Mouse (Mus musculus) ES-Bruce4 (cell line): ENCODE measurements at regions not wholly inside any gene's neighbourhood (a gene's known extent, or its start where the extent isn't known, plus 50 kb on each side); places are given as distances from the start of the nearest gene placed in this dataset.

Source experiments
- H3K27ac ChIP-seq: 2 replicates; pipeline ENCODE4 v1.5.1; 2012; ENCODE audit warnings: low read length, inconsistent platforms; ENCODE audit not compliant: insufficient read depth
- H3K27me3 ChIP-seq: 2 replicates; pipeline ENCODE4 v1.6.1; 2012; ENCODE audit warnings: mild to moderate bottlenecking, low read length, inconsistent platforms; ENCODE audit not compliant: control insufficient read depth, poor library complexity, insufficient read depth, severe bottlenecking
- H3K36me3 ChIP-seq: 2 replicates; pipeline ENCODE4 v1.6.1; 2012; ENCODE audit warnings: inconsistent platforms, mild to moderate bottlenecking, low read length, moderate library complexity; ENCODE audit not compliant: control insufficient read depth, poor library complexity, insufficient read depth, severe bottlenecking
- H3K4me1 ChIP-seq: one replicate; pipeline ENCODE4 v1.8.1; 2011; ENCODE audit warnings: low read length; ENCODE audit not compliant: control insufficient read depth, insufficient read depth
- H3K4me3 ChIP-seq: 2 replicates; pipeline ENCODE4 v1.5.1; 2011; ENCODE audit warnings: low read depth, mild to moderate bottlenecking, low read length
- H3K9ac ChIP-seq: 2 replicates; pipeline ENCODE4 v1.6.1; 2012; ENCODE audit warnings: low read depth, mild to moderate bottlenecking, inconsistent platforms; ENCODE audit not compliant: poor library complexity, severe bottlenecking
- H3K9me3 ChIP-seq: replicated peaks from 2 replicates; pipeline ENCODE4 v1.6.1; 2012; ENCODE audit warnings: mild to moderate bottlenecking, low read length, inconsistent platforms; ENCODE audit not compliant: control insufficient read depth, poor library complexity, insufficient read depth, severe bottlenecking
- CTCF ChIP-seq: IDR thresholded peaks from one replicate; pipeline ENCODE4 v1.8.1; 2011; ENCODE audit warnings: low read depth, low read length
- EP300 ChIP-seq: IDR thresholded peaks from 2 replicates; pipeline ENCODE4 v1.6.1; 2011; ENCODE audit warnings: low read depth, low read length; ENCODE audit not compliant: insufficient read depth
- POLR2A ChIP-seq: IDR thresholded peaks from one replicate; pipeline ENCODE4 v1.8.1; 2011; ENCODE audit warnings: low read length; ENCODE audit not compliant: insufficient read depth

DNA sequence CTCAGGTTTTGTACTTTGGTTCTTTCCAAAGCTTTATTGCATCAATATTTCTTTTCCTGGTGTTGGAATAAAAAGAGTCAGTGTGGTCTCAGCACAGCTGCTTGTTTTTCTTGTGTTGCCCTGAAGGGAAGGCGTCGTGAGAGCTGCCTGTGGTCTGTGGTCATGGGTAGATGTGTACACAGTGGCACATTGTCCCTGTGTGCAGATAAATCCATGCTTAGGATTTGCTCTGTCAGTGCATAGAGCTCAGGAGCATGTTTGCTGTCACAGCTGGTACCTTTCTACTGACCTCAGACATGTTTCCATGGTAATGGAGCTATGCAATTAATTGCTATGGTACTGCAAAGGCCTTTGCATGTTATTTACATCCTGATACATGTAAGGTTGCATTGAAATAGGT is 213.5 kb upstream of the Rasgrp1 start:
- H3K9me3 ChIP-seq = no peaks in the 10 kb centered on the region

DNA sequence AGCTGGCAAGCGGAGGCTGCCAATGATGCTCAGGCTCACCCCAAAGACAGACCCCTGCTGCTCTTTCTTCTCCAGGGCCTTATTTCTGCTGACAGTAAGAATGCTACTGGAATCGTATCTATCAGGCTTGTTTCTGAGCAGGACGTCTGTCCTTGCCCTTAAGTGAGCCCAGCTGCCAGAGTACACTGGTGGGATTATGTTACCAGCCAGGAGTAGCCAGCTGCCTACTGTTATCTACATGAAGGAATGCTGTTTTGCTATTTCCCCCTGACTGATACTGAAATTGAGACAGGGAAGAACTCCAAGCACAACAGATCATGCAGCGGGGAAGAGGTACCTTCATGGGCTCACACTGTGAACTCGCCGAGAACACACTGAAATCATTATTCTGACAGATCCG is 228.2 kb upstream of the Rasgrp1 start:
- TF ChIP-seq EP300 (no peak), CTCF (no peak), POLR2A (no peak)
- Histone ChIP-seq H3K4me1 (no peaks in the 10 kb centered on the region), H3K27ac (no peak overlapping the region), H3K4me3 (no peak overlapping the region), H3K27me3 (no peaks in the 10 kb centered on the region), H3K36me3 (no peaks in the 10 kb centered on the region), H3K9me3 (no peaks in the 10 kb centered on the region), H3K9ac (no peak overlapping the region)

More for the DNA sequence above, 213.5 kb upstream of the Rasgrp1 start:
- H3K27ac ChIP-seq = no peak overlapping the region
- no peaks in the 10 kb centered on the region for H3K27me3 ChIP-seq
- no peak overlapping the region for H3K9ac ChIP-seq
- no peaks in the 10 kb centered on the region for H3K36me3 ChIP-seq
- H3K4me1 ChIP-seq = no peaks in the 10 kb centered on the region
- TF ChIP-seq EP300 (no peak), POLR2A (no peak), CTCF (no peak)
- no peak overlapping the region for H3K4me3 ChIP-seq

DNA sequence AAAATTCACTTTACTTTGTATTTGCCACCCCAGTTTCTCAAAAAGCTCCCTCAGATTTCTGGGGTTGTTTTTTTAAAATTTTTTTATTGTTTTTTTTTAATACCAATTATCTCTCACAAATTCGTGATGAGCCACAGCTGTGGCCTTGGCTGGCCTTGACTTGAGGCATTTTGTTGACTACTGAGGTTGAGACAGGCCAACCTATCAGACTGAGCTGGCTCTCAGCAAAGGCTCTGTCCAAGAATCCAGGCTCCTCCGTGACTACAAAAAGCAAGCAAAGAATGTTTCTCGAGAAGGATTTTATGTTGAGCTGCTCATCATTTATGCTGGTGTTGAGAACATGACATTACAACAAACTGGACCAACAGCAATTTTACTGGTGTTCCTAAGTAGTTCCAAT is 244.6 kb upstream of the Rasgrp1 start:
- Histone ChIP-seq H3K27ac (no peak overlapping the region), H3K9ac (no peak overlapping the region), H3K9me3 (no peaks in the 10 kb centered on the region), H3K27me3 (no peaks in the 10 kb centered on the region; the same call in 1 of the 2 replicates), H3K36me3 (no peaks in the 10 kb centered on the region), H3K4me1 (no peaks in the 10 kb centered on the region), H3K4me3 (no peak overlapping the region)
- TF ChIP-seq CTCF (no peak), EP300 (no peak), POLR2A (no peak)

DNA sequence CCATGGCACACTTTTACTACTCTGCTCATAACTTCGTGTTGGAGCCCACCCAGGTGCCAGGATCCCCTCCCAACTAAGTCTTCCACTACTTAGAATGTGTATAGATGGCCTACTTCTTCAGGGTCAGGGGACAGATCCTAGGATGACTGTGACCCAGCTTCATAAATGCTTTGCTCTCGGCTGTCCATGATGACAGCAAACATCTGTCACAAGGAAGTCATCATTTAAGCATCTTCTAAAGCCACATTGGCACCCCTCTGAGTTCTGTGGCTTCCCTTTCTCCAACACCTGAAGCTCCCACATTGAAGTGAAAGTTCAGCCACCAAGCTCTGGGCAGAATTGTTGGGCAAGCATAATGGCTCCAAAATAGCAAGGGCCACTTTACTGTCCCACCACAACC is 252.2 kb upstream of the Rasgrp1 start:
- no peak overlapping the region for H3K27ac ChIP-seq
- TF ChIP-seq CTCF = no peak
- no peak for TF ChIP-seq POLR2A
- no peak for TF ChIP-seq EP300
- no peak overlapping the region for H3K4me3 ChIP-seq
- H3K4me1 ChIP-seq = no peaks in the 10 kb centered on the region
- no peaks in the 10 kb centered on the region for H3K27me3 ChIP-seq
- H3K9ac ChIP-seq = no peak overlapping the region
- no peaks in the 10 kb centered on the region for H3K36me3 ChIP-seq
- H3K9me3 ChIP-seq = no peaks in the 10 kb centered on the region

DNA sequence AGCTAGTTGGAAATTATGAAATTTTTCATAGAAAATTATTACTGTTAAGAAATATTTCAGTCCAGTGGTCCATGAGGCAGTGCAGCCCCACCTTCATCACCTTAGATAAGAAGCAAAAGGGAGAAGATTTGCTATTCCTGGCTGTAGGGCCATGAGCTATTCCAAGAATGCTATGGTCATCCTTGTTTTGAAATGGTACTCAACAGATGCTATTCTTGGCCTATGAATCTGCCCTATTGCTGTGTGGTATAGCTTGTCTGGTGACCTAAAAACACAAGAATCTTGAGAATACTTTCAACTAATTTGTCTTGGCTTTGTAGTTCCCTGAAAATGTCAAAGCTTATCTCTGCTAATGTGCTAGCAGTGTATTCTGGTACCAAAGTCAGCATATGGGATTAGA is 254.8 kb upstream of the Rasgrp1 start:
- H3K4me3 ChIP-seq = no peak overlapping the region
- H3K4me1 ChIP-seq = no peaks in the 10 kb centered on the region
- no peak overlapping the region for H3K9ac ChIP-seq
- H3K36me3 ChIP-seq = no peaks in the 10 kb centered on the region
- no peaks in the 10 kb centered on the region for H3K27me3 ChIP-seq
- TF ChIP-seq CTCF (no peak), POLR2A (no peak), EP300 (no peak)
- no peak overlapping the region for H3K27ac ChIP-seq
- no peaks in the 10 kb centered on the region for H3K9me3 ChIP-seq

DNA sequence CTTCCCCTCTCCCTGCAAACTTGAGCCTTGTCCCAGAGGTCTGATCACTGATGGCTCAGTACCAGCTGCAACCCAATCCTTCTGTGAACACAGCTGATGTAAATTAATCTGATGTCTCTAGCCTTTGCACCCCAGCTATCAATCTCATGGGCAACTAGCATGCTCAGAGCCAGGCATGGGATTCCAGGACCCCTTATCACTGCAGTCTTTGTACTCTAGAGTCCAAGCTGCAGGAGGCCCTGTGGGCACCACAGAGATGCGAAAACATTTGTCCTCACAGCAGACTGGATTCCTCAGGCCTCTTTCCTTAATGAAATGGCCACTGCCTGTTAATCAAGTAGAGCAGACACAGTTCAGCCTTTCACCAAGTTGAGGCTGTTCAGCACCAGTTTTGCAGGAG is 272.0 kb upstream of the Rasgrp1 start:
- Histone ChIP-seq H3K27me3 (no peaks in the 10 kb centered on the region), H3K4me3 (no peak overlapping the region), H3K9me3 (no peaks in the 10 kb centered on the region), H3K27ac (no peak overlapping the region), H3K9ac (no peak overlapping the region), H3K4me1 (no peaks in the 10 kb centered on the region), H3K36me3 (no peaks in the 10 kb centered on the region)
- TF ChIP-seq EP300 (no peak), CTCF (no peak), POLR2A (no peak)

DNA sequence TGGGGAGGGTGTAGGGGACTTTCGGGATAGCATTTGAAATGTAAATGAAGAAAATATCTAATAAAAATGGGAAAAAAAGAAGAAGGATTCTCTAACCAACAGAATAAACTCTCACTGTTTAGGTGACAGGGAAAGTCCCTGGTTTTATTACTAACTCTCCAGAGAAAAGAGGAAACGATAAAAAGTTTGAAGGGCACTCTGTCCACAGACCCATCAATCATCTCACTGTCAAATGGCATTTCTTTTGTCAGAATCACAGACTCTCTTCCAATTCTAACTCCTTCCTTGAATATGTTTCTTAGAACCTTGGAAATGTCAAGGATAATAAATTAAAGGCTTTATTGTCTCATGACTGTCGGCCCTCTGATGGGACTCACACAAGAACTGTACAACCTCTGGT is 275.3 kb upstream of the Rasgrp1 start:
- no peaks in the 10 kb centered on the region for H3K36me3 ChIP-seq
- no peaks in the 10 kb centered on the region for H3K4me1 ChIP-seq
- no peaks in the 10 kb centered on the region for H3K9me3 ChIP-seq
- TF ChIP-seq EP300 = no peak
- TF ChIP-seq POLR2A = no peak
- TF ChIP-seq CTCF = no peak
- H3K27me3 ChIP-seq = no peaks in the 10 kb centered on the region
- no peak overlapping the region for H3K9ac ChIP-seq
- no peak overlapping the region for H3K27ac ChIP-seq
- H3K4me3 ChIP-seq = no peak overlapping the region
